Mouse (Mus musculus) lung, adult 2 months (tissue): ENCODE results near the gene Ep400.

Experiments used
- CTCF ChIP-seq: fragments of 200-500 bp; IDR thresholded peaks from 2 replicates; pipeline ENCODE4 v1.5.1; 2011; ENCODE audit warnings: mild to moderate bottlenecking, low read length, control low read depth; ENCODE audit not compliant: insufficient read depth
- POLR2A ChIP-seq: fragments of 200-500 bp; IDR thresholded peaks from 2 replicates; pipeline ENCODE4 v1.6.1; 2011; ENCODE audit warnings: low read depth, mild to moderate bottlenecking, control low read depth, low read length, borderline replicate concordance; ENCODE audit errors: extremely low read depth

DNA sequence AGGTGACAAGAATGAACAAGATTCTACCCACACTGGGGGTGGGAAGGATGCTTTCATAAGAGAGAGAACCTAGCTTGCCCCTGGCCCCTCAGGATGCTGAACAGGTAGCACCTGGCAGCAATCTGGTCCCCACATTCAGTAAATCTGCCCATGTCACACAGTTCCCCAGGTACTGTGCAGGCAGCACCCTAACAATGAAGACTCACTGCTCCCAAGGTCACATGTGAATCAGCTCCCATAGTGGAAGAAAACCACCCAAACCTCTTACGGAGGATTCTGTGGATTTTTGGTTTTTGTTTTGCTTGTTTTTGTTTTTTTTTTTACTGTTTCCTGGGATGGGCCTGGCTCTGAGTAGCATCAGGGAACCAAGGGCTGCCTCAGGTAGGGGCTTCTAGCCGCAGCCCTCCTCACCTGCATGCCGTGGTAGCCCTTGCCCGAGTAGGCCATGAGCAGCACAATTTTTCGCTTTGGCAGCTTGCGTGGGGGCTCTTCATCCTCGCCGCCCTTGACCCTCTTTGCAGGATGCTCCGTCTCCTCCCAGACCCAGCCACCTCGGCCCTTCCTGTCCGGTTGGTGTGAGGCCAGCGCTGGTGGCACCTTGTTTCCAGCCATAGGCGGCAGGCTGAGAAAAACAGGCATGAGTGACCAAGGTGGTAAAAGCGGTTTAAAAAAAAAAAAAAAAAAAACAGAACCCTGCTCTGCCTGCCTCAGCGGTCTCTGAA lies 8.9 kb upstream of the Ep400 start:
- TF ChIP-seq CTCF (no peak), POLR2A (no peak)
